Mouse (Mus musculus) liver, embryonic 16.5 days (tissue): ENCODE data around the gene Ckm. TPM values are rescaled to one million over a fixed set of nuclear protein-coding genes. Genes with fewer than 3 reads are reported as not detected.

Experiments used
- ATAC-seq: fragments of 200-750 bp; cut with Nextera tagmentation; 2 replicates; pipeline ENCODE4 v1.8.0; 2017; ENCODE audit warnings: low read depth, mild to moderate bottlenecking, moderate number of reproducible peaks, moderate library complexity
- H3K27ac ChIP-seq: fragments of 300-500 bp; sonication (generic); 2 replicates; pipeline ENCODE4 v1.5.1; 2014; ENCODE audit warnings: mild to moderate bottlenecking, low read length
- H3K27me3 ChIP-seq: fragments of 300-500 bp; sonication (generic); 2 replicates; pipeline ENCODE4 v1.6.1; 2014; ENCODE audit warnings: low read depth, low read length, mixed read lengths; ENCODE audit not compliant: control insufficient read depth, insufficient read depth
- H3K36me3 ChIP-seq: fragments of 300-500 bp; sonication (generic); 2 replicates; pipeline ENCODE4 v1.6.1; 2014; ENCODE audit warnings: mild to moderate bottlenecking; ENCODE audit not compliant: control insufficient read depth, insufficient read depth
- H3K4me1 ChIP-seq: fragments of 300-500 bp; sonication (generic); 2 replicates; pipeline ENCODE4 v1.6.1; 2014; ENCODE audit warnings: low read depth, low read length, mixed read lengths; ENCODE audit not compliant: control insufficient read depth
- H3K4me2 ChIP-seq: fragments of 300-500 bp; sonication (generic); 2 replicates; pipeline ENCODE4 v1.6.1; 2014; ENCODE audit warnings: low read depth, low read length, mixed read lengths
- H3K4me3 ChIP-seq: fragments of 300-500 bp; sonication (generic); 2 replicates; pipeline ENCODE4 v1.5.1; 2014; ENCODE audit warnings: low read depth, mild to moderate bottlenecking, low read length
- H3K9ac ChIP-seq: fragments of 300-500 bp; sonication (generic); 2 replicates; pipeline ENCODE4 v1.6.1; 2014; ENCODE audit warnings: low read depth, low read length
- H3K9me3 ChIP-seq: fragments of 300-500 bp; sonication (generic); replicated peaks from 2 replicates; pipeline ENCODE4 v1.6.1; 2016; ENCODE audit warnings: low read length; ENCODE audit not compliant: control insufficient read depth
- WGBS: fragments of 180-500 bp; shearing (Covaris S2); extraction: QIAGEN DNeasy Blood & Tissue Kit; methylation state at CpG from one replicate; pipeline ENCODE4 v1.1.7; 2014; ENCODE audit not compliant: insufficient replicate concordance; 5-methylcytosine and 5-hydroxymethylcytosine counted together
- polyA plus RNA-seq: library from polyadenylated mRNA; unstranded; fragments of >200 nt; fragmentation: Nextera tagmentation; extraction: Ambion mirVana; gene quantifications from 2 replicates; pipeline ENCODE4 v1.2.1, GENCODE M21; 2015

The Ckm gene
- polyA plus RNA-seq, 1 experiment from 2014 or later = 65.4 TPM

DNA sequence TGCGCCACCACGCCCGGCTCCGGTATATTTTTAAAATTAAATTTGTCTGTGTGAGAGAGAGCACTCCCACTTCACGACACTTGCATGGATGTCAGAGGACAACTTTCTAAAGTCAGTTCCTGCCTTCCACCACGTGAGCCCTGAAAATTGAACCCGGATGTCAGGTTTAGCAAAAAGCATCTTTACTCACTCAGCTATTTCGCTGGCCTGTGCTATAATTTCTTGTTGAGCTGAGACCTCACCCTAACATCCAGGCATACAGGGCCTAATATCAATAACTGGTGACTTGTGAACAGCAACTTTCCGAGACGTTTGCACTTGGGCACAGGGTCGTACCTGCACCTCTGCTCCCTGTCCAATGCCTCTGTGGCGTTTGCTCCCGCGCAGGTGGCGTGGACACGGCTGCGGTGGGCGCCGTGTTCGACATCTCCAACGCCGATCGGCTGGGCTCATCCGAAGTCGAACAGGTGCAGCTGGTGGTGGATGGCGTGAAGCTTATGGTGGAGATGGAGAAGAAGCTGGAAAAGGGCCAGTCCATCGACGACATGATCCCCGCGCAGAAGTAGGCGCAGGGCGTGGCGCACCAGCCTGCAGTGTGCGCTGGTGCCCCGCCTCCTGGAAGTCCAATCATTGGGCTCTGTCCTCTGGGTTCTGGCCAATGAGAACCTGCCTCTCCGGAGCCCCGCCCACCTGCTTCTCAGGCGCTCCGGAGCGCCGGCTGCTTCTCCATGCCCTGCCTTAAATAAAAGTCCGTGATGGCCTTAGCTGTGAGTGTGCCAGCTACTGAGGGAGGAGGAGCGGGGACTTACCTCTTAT is 16.5 kb downstream of the Ckm start:
- Histone ChIP-seq H3K9ac (no peak overlapping the region), H3K4me1 (peaks cover 12% of the 10 kb centered on the region), H3K27ac (no peak overlapping the region), H3K27me3 (peaks cover 37% of the 10 kb centered on the region), H3K36me3 (no peaks in the 10 kb centered on the region), H3K9me3 (no peaks in the 10 kb centered on the region), H3K4me2 (peak overlapping the region; percentile 63), H3K4me3 (peak overlapping the region; percentile 36; the same call in 1 of the 2 replicates)
- 10% methylated on average over 43 of the region's 43 CpGs for WGBS
- ATAC-seq = peak; percentile 96

DNA sequence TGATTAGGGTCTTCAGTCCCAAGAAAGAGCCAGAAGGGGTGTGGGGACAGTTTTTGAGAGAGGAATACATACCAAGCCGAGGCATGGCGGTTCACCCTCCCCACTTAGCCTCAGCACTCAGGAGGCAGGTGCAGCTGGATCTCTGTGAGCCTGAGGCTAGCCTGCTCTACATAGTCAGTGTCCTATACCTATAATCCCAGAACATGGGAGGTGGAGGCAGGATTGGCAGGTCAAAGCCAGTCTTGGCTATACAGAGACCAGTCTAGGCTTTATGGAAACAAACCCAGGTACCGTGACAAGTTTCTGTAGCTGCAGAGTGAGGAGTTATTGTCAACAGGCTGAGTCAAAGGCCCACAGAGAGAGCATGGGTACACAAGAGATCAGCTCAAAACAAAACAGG is 18.5 kb downstream of the Ckm start:
- Histone ChIP-seq H3K4me2 (no peak overlapping the region), H3K9ac (no peak overlapping the region), H3K27me3 (peaks cover 37% of the 10 kb centered on the region), H3K9me3 (no peaks in the 10 kb centered on the region), H3K4me3 (no peak overlapping the region), H3K36me3 (no peaks in the 10 kb centered on the region), H3K4me1 (peaks cover 12% of the 10 kb centered on the region), H3K27ac (no peak overlapping the region)
- 62% methylated on average over 3 of the region's 3 CpGs for WGBS
- no peak for ATAC-seq

DNA sequence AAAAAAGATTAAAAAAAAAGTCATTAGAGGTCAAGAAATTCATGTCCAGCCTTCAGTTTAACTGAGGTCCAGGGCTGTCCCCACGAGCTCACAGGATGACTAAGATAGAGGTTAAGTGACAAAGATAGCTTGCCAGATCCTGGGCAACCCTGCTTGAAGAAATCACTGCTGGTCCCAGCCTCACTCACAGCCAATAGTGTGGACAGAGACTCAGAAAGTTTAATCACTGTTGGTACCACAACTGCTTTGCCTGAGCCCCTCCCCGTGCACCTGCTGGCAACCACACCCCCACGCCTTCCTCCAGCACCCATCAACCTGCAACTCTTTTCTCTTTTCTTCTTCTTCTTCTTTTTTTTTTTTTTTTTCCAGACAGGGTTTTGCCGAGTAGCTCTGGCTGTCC is 19.5 kb downstream of the Ckm start:
- ATAC-seq = no peak
- 43% methylated on average over 4 of the region's 4 CpGs for WGBS
- H3K4me2 ChIP-seq = no peak overlapping the region
- peaks cover 12% of the 10 kb centered on the region for H3K4me1 ChIP-seq
- H3K27me3 ChIP-seq = peaks cover 34% of the 10 kb centered on the region
- H3K4me3 ChIP-seq = no peak overlapping the region
- H3K9ac ChIP-seq = no peak overlapping the region
- H3K36me3 ChIP-seq = no peaks in the 10 kb centered on the region
- no peaks in the 10 kb centered on the region for H3K9me3 ChIP-seq
- H3K27ac ChIP-seq = no peak overlapping the region

DNA sequence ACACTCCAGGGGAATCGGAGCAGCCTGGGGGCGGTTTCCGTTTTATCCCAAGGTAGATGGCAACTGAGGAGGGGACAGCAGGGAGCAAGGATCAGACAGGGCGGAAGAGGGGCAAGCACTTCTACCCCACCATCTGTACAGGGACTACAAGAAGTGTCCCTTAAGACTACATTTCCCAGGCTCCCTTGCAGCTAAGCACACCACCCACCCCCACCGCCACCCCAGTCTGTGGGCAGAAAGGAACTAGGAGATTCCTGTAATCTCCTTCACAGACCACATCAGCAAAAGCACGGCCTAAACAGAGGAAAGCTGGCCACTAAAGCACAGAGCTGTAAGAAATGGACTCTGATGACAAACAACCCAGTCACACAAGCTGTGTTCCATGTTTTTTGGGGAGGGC is 21.8 kb downstream of the Ckm start:
- Histone ChIP-seq H3K4me2 (no peak overlapping the region), H3K4me1 (peaks cover 2% of the 10 kb centered on the region), H3K36me3 (no peaks in the 10 kb centered on the region), H3K9me3 (no peaks in the 10 kb centered on the region), H3K27me3 (peaks cover 13% of the 10 kb centered on the region), H3K4me3 (no peak overlapping the region), H3K9ac (no peak overlapping the region), H3K27ac (no peak overlapping the region)
- no peak for ATAC-seq
- 63% methylated on average over 6 of the region's 6 CpGs for WGBS

DNA sequence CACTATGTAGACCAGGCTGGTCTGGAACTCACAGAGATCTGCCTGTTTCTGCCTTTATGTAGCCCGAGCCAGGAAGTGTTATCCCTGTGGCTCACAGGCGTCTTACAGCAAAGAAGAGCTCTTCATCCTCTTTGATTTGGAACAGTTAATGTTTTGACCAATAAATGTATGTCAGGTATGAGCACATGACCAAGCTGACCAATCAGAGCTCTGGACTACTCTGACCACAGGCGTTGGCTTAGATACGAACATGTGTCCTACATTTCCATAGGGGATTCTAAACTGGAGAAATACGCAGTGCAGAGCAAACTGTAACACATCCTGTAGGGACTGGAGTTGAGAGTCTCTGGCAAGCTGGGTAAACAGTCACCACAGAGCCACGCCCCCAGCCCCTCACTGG is 22.3 kb downstream of the Ckm start:
- H3K9me3 ChIP-seq = no peaks in the 10 kb centered on the region
- no peak overlapping the region for H3K4me2 ChIP-seq
- no peak overlapping the region for H3K9ac ChIP-seq
- no peak for ATAC-seq
- no peaks in the 10 kb centered on the region for H3K4me1 ChIP-seq
- no peak overlapping the region for H3K27ac ChIP-seq
- 73% methylated on average over 6 of the region's 6 CpGs for WGBS
- no peaks in the 10 kb centered on the region for H3K36me3 ChIP-seq
- H3K4me3 ChIP-seq = no peak overlapping the region
- peaks cover 10% of the 10 kb centered on the region; the same call in 1 of the 2 replicates for H3K27me3 ChIP-seq

DNA sequence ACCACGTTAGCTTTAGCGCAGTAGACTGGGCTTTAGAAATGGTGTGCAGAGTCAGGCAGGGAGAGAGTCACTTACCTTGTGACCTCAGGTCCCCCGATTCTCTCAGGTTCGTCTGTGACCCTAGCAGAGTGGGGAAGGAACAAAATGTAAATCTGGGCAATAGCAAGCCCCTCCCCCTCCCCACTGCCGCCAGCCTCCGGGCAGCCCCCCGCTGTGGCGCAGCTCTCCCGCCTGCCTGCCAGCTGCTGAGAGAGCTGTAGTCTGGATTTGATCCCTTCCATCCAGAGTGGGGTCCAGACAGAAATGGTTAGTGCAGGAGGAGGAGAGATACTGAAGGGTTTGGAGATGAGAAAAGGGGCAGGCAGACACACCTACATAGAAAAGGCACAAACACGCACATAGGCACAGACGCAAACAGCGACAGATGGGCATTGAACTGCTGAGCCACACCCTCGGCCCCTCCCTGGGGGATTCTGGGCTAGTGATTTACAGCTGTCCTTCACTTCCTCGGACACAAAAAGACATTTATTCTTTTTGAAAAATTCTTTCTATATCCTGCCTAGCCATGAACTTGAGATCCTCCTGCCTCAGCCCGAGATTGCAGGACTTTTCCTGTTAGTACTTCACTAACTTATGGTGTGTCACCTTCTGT is 23.5 kb downstream of the Ckm start:
- Histone ChIP-seq H3K36me3 (peaks cover 11% of the 10 kb centered on the region), H3K4me2 (no peak overlapping the region), H3K27ac (no peak overlapping the region), H3K9me3 (no peaks in the 10 kb centered on the region), H3K9ac (no peak overlapping the region), H3K4me3 (no peak overlapping the region), H3K27me3 (no peaks in the 10 kb centered on the region), H3K4me1 (no peaks in the 10 kb centered on the region)
- ATAC-seq = no peak
- 71% methylated on average over 15 of the region's 15 CpGs for WGBS

DNA sequence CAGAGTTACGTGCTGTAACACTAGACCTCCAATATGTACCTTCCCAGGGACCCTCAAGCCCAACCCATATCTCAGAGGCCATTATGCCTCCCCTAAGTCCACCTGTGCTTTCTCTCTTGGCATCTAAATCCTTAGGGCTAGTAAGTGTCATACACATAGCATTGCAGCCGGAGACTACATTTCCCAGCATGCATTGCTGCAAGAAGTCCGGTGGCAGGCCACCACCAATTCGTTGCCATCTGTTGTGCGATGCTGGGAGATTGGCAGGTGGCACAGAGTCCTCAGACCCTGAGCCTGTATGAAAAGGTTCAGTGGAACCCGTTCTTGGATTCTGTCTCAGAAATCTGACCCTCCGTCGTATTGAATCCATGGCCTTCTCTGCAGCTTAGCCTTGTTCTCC is 25.1 kb downstream of the Ckm start:
- WGBS = 69% methylated on average over 8 of the region's 8 CpGs
- Histone ChIP-seq H3K4me1 (no peaks in the 10 kb centered on the region), H3K4me2 (no peak overlapping the region), H3K9me3 (no peaks in the 10 kb centered on the region), H3K4me3 (no peak overlapping the region), H3K27ac (no peak overlapping the region), H3K36me3 (peaks cover 11% of the 10 kb centered on the region), H3K27me3 (no peaks in the 10 kb centered on the region), H3K9ac (no peak overlapping the region)
- ATAC-seq = no peak

DNA sequence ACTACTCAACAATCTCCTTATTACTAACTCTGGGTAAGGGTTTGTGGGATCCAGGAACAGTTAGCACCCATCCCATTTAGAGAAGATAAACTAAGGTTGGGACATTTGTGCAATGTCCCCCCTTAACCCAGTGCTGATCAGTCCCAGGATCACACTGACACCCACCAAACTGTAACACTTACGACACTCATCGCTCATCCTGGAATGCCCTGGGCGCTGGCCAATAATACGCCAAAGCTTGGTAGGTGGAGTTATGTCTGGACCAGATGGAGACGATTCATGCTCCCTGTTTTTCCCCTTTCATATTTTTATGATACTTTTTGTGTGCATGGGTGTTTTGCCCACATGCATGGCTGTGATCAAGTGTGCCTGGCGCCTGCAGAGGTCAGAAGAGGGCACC is 25.8 kb downstream of the Ckm start:
- Histone ChIP-seq H3K27me3 (no peaks in the 10 kb centered on the region), H3K36me3 (peaks cover 11% of the 10 kb centered on the region), H3K9ac (no peak overlapping the region), H3K4me1 (no peaks in the 10 kb centered on the region), H3K27ac (no peak overlapping the region), H3K4me3 (no peak overlapping the region), H3K9me3 (no peaks in the 10 kb centered on the region), H3K4me2 (no peak overlapping the region)
- 75% methylated on average over 6 of the region's 6 CpGs for WGBS
- ATAC-seq = no peak

DNA sequence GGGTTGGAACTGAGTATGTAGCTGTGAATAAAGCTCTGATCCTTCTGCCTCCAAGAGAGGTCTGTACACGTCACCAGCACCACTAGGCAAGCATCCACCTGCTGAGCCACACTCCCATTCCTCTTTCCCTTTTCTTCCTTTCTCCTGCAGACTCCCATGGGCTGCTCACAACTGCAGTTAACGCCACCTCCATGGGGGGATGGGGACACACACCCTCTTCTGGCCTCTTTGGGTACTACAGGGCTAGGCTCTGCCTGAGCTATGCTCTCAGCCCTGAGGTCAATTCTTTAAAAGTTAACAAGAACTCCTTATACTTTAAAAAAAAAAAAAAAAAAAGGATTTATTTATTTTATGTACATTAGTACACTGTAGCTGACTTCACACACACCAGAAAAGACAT is 27.9 kb downstream of the Ckm start:
- H3K9me3 ChIP-seq = no peaks in the 10 kb centered on the region
- no peak for ATAC-seq
- H3K36me3 ChIP-seq = peaks cover 13% of the 10 kb centered on the region
- no peak overlapping the region for H3K4me2 ChIP-seq
- H3K4me1 ChIP-seq = no peaks in the 10 kb centered on the region
- H3K27ac ChIP-seq = no peak overlapping the region
- no peaks in the 10 kb centered on the region for H3K27me3 ChIP-seq
- H3K9ac ChIP-seq = no peak overlapping the region
- 86% methylated on average over 2 of the region's 2 CpGs for WGBS
- H3K4me3 ChIP-seq = no peak overlapping the region
